ENCODE assay signal across 30 mouse cellular contexts in genomic region chr13:73564201-73564600, GRCm38 (mm10). TPM values are rescaled to one million over a fixed set of nuclear protein-coding genes. Genes with fewer than 3 reads are reported as not detected.
"Had no signal": no experiment of that assay in that cellular context is flagged by ENCODE, and none has a peak within 500 bp of the region (broad histone marks: within the 10 kb centered on the region; RNA-seq: fewer than 3 reads in every experiment).

No protein-coding gene starts in this region.

- H3K27ac ChIP-seq: limb, embryonic 10.5 days; limb, embryonic 12.5 days; limb, embryonic 13.5 days; limb, embryonic 15.5 days; liver, embryonic 12.5 days; liver, embryonic 13.5 days; liver, embryonic 14.5 days; liver, embryonic 15.5 days; lung, embryonic 15.5 days; macrophage; midbrain, embryonic 10.5 days; midbrain, embryonic 12.5 days; midbrain, embryonic 13.5 days; midbrain, embryonic 15.5 days; neural tube, embryonic 12.5 days had no signal

- H3K4me3 ChIP-seq: limb, embryonic 10.5 days; limb, embryonic 12.5 days; limb, embryonic 13.5 days; limb, embryonic 15.5 days; liver, embryonic 12.5 days; liver, embryonic 13.5 days; liver, embryonic 15.5 days; lung, embryonic 15.5 days; megakaryocyte, embryonic 14.5 days; midbrain, embryonic 10.5 days; midbrain, embryonic 12.5 days; midbrain, embryonic 13.5 days; midbrain, embryonic 15.5 days; myocyte; neural tube, embryonic 12.5 days had no signal

- H3K4me1 ChIP-seq: limb, embryonic 10.5 days; limb, embryonic 12.5 days; limb, embryonic 13.5 days; limb, embryonic 15.5 days; liver, embryonic 12.5 days; liver, embryonic 13.5 days; liver, embryonic 15.5 days; lung, embryonic 15.5 days; midbrain, embryonic 10.5 days; midbrain, embryonic 12.5 days; midbrain, embryonic 13.5 days; midbrain, embryonic 15.5 days; neural tube, embryonic 12.5 days had no signal

- H3K27me3 ChIP-seq: limb, embryonic 15.5 days; liver, embryonic 13.5 days; lung, embryonic 15.5 days; midbrain, embryonic 13.5 days; midbrain, embryonic 15.5 days; neural tube, embryonic 12.5 days had no signal

- H3K9me3 ChIP-seq: limb, embryonic 10.5 days; limb, embryonic 12.5 days; limb, embryonic 13.5 days; limb, embryonic 15.5 days; liver, embryonic 12.5 days; liver, embryonic 13.5 days; liver, embryonic 15.5 days; lung, embryonic 15.5 days; midbrain, embryonic 10.5 days; midbrain, embryonic 12.5 days; midbrain, embryonic 13.5 days; midbrain, embryonic 15.5 days; neural tube, embryonic 12.5 days had no signal

- DNase-seq: left cerebral cortex, postnatal 4 days; liver; liver, embryonic 13.5 days; liver, postnatal 0 days; lung, adult 18-20 months; lung, adult 2 months; lung, embryonic 14.5 days; lung, postnatal 10 days; lung, postnatal 14 days; lung, postnatal 36 days; lung, postnatal 4 days; midbrain, embryonic 14.5 days had no signal

- H3K36me3 ChIP-seq: limb, embryonic 10.5 days; limb, embryonic 12.5 days; limb, embryonic 13.5 days; limb, embryonic 15.5 days; liver, embryonic 12.5 days; liver, embryonic 13.5 days; liver, embryonic 15.5 days; lung, embryonic 15.5 days; midbrain, embryonic 10.5 days; midbrain, embryonic 12.5 days; midbrain, embryonic 13.5 days; midbrain, embryonic 15.5 days; neural tube, embryonic 12.5 days had no signal

RNA-seq across cellular contexts. Expression of gene Slc6a3, which starts 27.7 kb away (rescaled TPM):
- polyA plus RNA-seq: limb, embryonic 10.5 days; liver, adult 2 months; macrophage; myocyte; neural tube, embryonic 11.5 days had no signal
